Mouse (Mus musculus): ENCODE measurements around the gene Tjap1. TPM values are rescaled to one million over a fixed set of nuclear protein-coding genes. Genes with fewer than 3 reads are reported as not detected.

Tjap1 gene
- polyA plus RNA-seq, 1 experiment from 2014 or later, result 28.6 TPM

DNA sequence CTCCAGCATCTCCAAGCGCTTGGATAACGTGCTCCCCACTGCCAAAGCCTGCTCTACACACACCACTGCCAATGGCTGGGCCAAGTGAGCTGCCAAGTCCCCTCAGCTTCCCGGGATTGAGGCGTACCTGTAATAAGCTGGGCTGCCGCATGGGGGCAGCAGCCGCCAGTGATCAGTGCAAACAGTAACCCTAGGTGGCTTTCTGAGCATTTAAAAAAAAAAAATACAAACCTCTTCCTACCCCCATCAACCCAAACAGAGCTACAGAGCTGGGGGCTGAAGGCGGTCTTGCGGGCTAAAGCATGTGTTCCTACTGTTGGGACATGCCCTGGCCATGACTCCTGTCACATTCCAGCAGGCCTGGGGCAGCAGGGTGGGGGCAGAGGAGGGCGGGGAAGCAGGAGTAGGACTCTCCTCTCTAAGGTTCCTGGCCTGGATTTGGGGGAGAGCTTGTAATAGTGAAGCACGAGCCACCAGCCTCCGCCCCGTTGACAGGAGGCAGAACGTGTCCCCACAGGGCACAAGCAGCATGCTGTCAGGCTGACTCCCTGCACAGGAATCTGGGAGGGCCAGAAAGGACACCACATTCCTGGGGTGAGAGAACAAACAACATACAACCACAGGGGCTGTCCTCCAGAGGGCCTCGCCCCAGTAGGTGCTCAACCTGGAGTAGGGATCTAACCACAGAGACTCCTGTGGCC lies 16.8 kb downstream of the Tjap1 start:
- no peak overlapping the region for H3K27ac ChIP-seq (ENCODE audit: low read length)

DNA sequence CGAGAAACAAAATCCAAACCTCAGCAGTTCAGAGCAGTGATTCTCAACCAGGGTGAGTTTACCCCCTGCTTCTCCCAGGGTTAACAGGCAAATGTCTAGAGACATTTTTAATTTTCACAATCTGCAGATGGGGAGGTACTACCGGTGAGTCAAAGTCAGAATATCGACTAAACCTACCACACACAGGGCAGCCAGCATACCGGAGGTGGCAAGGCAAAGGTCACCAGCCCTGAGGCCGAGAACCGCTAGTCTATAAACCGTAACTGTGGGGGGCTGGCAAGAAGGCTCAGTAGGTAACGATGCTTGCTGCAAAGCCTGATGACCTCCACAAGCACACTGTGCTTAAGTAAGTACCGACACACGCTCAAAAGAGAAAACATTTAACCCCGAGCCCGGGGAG lies 17.3 kb downstream of the Tjap1 start:
- no peak overlapping the region for H3K27ac ChIP-seq (ENCODE audit: low read length)
- H3K4me1 ChIP-seq (ENCODE audit: control insufficient read depth, insufficient read depth, low read length), result no peaks in the 10 kb centered on the region
- no peak overlapping the region for H3K4me3 ChIP-seq (ENCODE audit: low read depth, low read length)
- no peaks in the 10 kb centered on the region for H3K9me3 ChIP-seq (replicated peaks; ENCODE audit: control insufficient read depth, low read length, poor library complexity, severe bottlenecking)
- H3K36me3 ChIP-seq (ENCODE audit: control insufficient read depth, insufficient read depth, low read length), result peaks cover 10% of the 10 kb centered on the region; the same call in 1 of the 2 replicates
- WGBS, result 87% methylated on average over 12 of the region's 12 CpGs
- no peak for ATAC-seq
- no peak overlapping the region for H3K4me2 ChIP-seq (ENCODE audit: low read length)
- no peaks in the 10 kb centered on the region for H3K27me3 ChIP-seq (ENCODE audit: control insufficient read depth, insufficient read depth, low read depth, low read length)
- no peak overlapping the region for H3K9ac ChIP-seq (ENCODE audit: low read depth, low read length)

More for the DNA sequence above, 16.8 kb downstream of the Tjap1 start:
- Histone ChIP-seq H3K4me3 (ENCODE audit: low read depth, low read length) (no peak overlapping the region), H3K4me1 (ENCODE audit: control insufficient read depth, insufficient read depth, low read length) (no peaks in the 10 kb centered on the region), H3K4me2 (ENCODE audit: low read length) (no peak overlapping the region), H3K9me3 (replicated peaks; ENCODE audit: control insufficient read depth, low read length, poor library complexity, severe bottlenecking) (no peaks in the 10 kb centered on the region), H3K27me3 (ENCODE audit: control insufficient read depth, insufficient read depth, low read depth, low read length) (no peaks in the 10 kb centered on the region), H3K36me3 (ENCODE audit: control insufficient read depth, insufficient read depth, low read length) (peaks cover 10% of the 10 kb centered on the region; the same call in 1 of the 2 replicates), H3K9ac (ENCODE audit: low read depth, low read length) (no peak overlapping the region)
- peak; percentile 40; the same call in 1 of the 2 replicates for ATAC-seq
- WGBS, result 26% methylated on average over 14 of the region's 14 CpGs

- Histone ChIP-seq H3K4me2 (ENCODE audit: low read length) (no peak overlapping the region), H3K27ac (ENCODE audit: low read length) (no peak overlapping the region), H3K36me3 (ENCODE audit: control insufficient read depth, insufficient read depth, low read length) (peaks cover 19% of the 10 kb centered on the region), H3K9ac (ENCODE audit: low read depth, low read length) (no peak overlapping the region), H3K4me1 (ENCODE audit: control insufficient read depth, insufficient read depth, low read length) (no peaks in the 10 kb centered on the region), H3K4me3 (ENCODE audit: low read depth, low read length) (no peak overlapping the region), H3K27me3 (ENCODE audit: control insufficient read depth, insufficient read depth, low read depth, low read length) (no peaks in the 10 kb centered on the region), H3K9me3 (replicated peaks; ENCODE audit: control insufficient read depth, low read length, poor library complexity, severe bottlenecking) (no peaks in the 10 kb centered on the region)
- no peak for ATAC-seq
- 91% methylated on average over 5 of the region's 5 CpGs for WGBS
These were observed 20.6 kb downstream of the Tjap1 start for GRCm38 (mm10) chr17:46262201-46262694.

DNA sequence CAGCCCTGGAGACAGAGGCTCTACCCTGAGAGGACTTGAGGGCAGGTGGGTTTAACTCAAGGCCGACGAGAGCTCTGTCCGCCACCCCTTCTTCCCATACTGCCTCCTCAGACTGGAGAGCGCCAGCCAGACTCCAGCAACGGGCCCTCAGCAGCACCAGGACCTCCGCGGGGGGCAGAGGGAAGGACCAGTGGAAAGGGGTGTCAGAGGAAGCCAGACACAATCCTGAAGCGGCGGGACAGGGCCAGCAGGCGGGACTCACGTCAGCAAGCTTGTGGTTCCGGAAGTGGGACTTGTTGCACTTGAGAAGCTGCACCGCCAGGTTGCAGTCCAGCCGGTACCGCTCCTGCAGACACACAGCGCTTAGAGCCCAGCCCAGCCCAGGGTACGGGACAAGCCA lies 23.2 kb downstream of the Tjap1 start:
- Histone ChIP-seq H3K4me3 (ENCODE audit: low read depth, low read length) (no peak overlapping the region), H3K27ac (ENCODE audit: low read length) (no peak overlapping the region), H3K27me3 (ENCODE audit: control insufficient read depth, insufficient read depth, low read depth, low read length) (no peaks in the 10 kb centered on the region), H3K4me2 (ENCODE audit: low read length) (no peak overlapping the region), H3K36me3 (ENCODE audit: control insufficient read depth, insufficient read depth, low read length) (peaks cover 27% of the 10 kb centered on the region), H3K9me3 (replicated peaks; ENCODE audit: control insufficient read depth, low read length, poor library complexity, severe bottlenecking) (no peaks in the 10 kb centered on the region), H3K4me1 (ENCODE audit: control insufficient read depth, insufficient read depth, low read length) (peaks cover 10% of the 10 kb centered on the region), H3K9ac (ENCODE audit: low read depth, low read length) (no peak overlapping the region)
- 86% methylated on average over 17 of the region's 17 CpGs for WGBS
- ATAC-seq, result no peak

GRCm38 (mm10) chr17:46258279-46259053 lies 24.4 kb downstream of the Tjap1 start:
- Histone ChIP-seq H3K27me3 (ENCODE audit: control insufficient read depth, insufficient read depth, low read depth, low read length) (no peaks in the 10 kb centered on the region), H3K4me2 (ENCODE audit: low read length) (no peak overlapping the region), H3K9me3 (replicated peaks; ENCODE audit: control insufficient read depth, low read length, poor library complexity, severe bottlenecking) (no peaks in the 10 kb centered on the region), H3K4me3 (ENCODE audit: low read depth, low read length) (no peak overlapping the region), H3K27ac (ENCODE audit: low read length) (no peak overlapping the region), H3K36me3 (ENCODE audit: control insufficient read depth, insufficient read depth, low read length) (peaks cover 21% of the 10 kb centered on the region), H3K4me1 (ENCODE audit: control insufficient read depth, insufficient read depth, low read length) (peaks cover 12% of the 10 kb centered on the region), H3K9ac (ENCODE audit: low read depth, low read length) (no peak overlapping the region)
- WGBS, result 77% methylated on average over 30 of the region's 30 CpGs
- no peak for ATAC-seq

DNA sequence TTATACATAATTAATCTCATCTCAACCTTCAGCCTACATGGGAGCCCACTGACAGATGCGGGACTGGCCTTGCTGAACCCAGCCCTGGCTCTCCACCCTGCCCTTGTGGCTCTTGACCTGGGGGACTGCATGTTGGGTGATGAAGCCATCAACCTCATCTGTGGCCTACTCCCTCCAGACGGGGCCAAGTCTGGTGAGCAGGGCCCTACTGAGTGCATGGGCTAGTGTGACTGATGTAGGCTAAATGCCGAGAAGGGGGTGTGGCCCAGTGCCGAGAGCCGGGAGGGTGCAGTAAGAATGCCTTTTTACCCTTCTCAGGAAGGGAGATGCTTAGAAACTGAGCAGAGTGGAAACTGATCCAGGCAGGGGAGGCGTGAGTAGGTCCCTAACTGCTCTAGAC lies 27.7 kb downstream of the Tjap1 start:
- ATAC-seq, result no peak
- no peaks in the 10 kb centered on the region for H3K9me3 ChIP-seq (replicated peaks; ENCODE audit: control insufficient read depth, low read length, poor library complexity, severe bottlenecking)
- no peak overlapping the region for H3K27ac ChIP-seq (ENCODE audit: low read length)
- H3K4me3 ChIP-seq (ENCODE audit: low read depth, low read length), result peak overlapping the region; percentile 86
- H3K36me3 ChIP-seq (ENCODE audit: control insufficient read depth, insufficient read depth, low read length), result peaks cover 36% of the 10 kb centered on the region
- H3K9ac ChIP-seq (ENCODE audit: low read depth, low read length), result peak overlapping the region; percentile 96
- peak overlapping the region; percentile 65 for H3K4me2 ChIP-seq (ENCODE audit: low read length)
- H3K27me3 ChIP-seq (ENCODE audit: control insufficient read depth, insufficient read depth, low read depth, low read length), result no peaks in the 10 kb centered on the region
- whole genome bisulfite sequencing, result 27% methylated on average over 6 of the region's 6 CpGs
- peaks cover 16% of the 10 kb centered on the region for H3K4me1 ChIP-seq (ENCODE audit: control insufficient read depth, insufficient read depth, low read length)

GRCm38 (mm10) chr17:46254106-46254505 lies 28.7 kb downstream of the Tjap1 start:
- Histone ChIP-seq H3K36me3 (ENCODE audit: control insufficient read depth, insufficient read depth, low read length) (peaks cover 37% of the 10 kb centered on the region), H3K4me1 (ENCODE audit: control insufficient read depth, insufficient read depth, low read length) (peaks cover 21% of the 10 kb centered on the region), H3K27me3 (ENCODE audit: control insufficient read depth, insufficient read depth, low read depth, low read length) (no peaks in the 10 kb centered on the region), H3K9ac (ENCODE audit: low read depth, low read length) (peak overlapping the region; percentile 96), H3K4me2 (ENCODE audit: low read length) (peak overlapping the region; percentile 65), H3K27ac (ENCODE audit: low read length) (peak overlapping the region; percentile 82), H3K9me3 (replicated peaks; ENCODE audit: control insufficient read depth, low read length, poor library complexity, severe bottlenecking) (no peaks in the 10 kb centered on the region), H3K4me3 (ENCODE audit: low read depth, low read length) (peak overlapping the region; percentile 86)
- ATAC-seq, result peak; percentile 49; the same call in 1 of the 2 replicates
- under 1% methylated on average over 40 of the region's 54 CpGs for WGBS

DNA sequence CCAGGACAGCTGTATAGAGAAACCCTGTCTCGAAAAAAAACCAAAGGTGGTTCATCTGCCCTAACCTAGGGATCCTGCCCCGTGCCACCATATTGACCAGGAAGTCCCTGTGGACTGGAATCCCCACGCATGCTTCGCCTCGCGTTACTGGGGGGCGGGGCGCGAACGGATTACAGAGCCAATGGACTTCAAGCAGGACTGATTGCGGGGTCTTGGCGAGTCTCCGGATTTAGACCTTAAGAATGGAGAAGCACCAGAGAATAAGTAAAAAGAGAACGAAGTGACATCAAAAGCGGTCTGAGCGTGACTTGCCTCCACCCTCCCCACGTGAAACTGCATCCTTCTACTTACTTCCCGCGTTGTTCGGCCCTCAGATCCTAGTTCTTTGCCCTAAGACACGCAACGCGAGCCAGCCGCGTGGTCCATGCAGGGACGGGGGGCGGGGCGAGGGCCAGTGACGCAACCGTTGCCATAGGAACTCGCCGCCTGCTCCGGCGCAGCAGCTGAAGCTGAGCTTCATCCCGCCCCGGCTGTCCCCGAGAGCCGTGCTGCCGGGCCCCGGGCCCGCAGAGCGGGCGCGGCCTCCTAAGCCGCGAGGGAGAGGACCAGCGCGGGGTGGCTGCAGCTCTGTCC lies 29.3 kb downstream of the Tjap1 start, which contains the start of gene Lrrc73:
Lrrc73 (plus strand) TSS at position 80 of the 633 bp plus-strand sequence.
- Histone ChIP-seq H3K4me1 (ENCODE audit: control insufficient read depth, insufficient read depth, low read length) (peaks cover 26% of the 10 kb centered on the region), H3K4me2 (ENCODE audit: low read length) (peak within 1 kb of the TSS; percentile 65), H3K9me3 (replicated peaks; ENCODE audit: control insufficient read depth, low read length, poor library complexity, severe bottlenecking) (no peaks in the 10 kb centered on the region), H3K27me3 (ENCODE audit: control insufficient read depth, insufficient read depth, low read depth, low read length) (no peaks in the 10 kb centered on the region), H3K36me3 (ENCODE audit: control insufficient read depth, insufficient read depth, low read length) (peaks cover 36% of the 10 kb centered on the region), H3K4me3 (ENCODE audit: low read depth, low read length) (peak within 1 kb of the TSS; percentile 86), H3K9ac (ENCODE audit: low read depth, low read length) (peak within 1 kb of the TSS; percentile 96), H3K27ac (ENCODE audit: low read length) (peak within 1 kb of the TSS; percentile 82)
- peak; percentile 93 for ATAC-seq
- 2% methylated on average over 40 of the region's 48 CpGs for WGBS

Data from midbrain, embryonic 16.5 days (tissue).